Mouse (Mus musculus) cortical plate, adult 2 months (tissue): Measurements from ENCODE around the gene Cntnap5b.

Source experiments
- CTCF ChIP-seq: fragments of 200-500 bp; IDR thresholded peaks from 2 replicates; pipeline ENCODE4 v1.5.1; 2011; ENCODE audit warnings: mild to moderate bottlenecking, control low read depth, low read length; ENCODE audit not compliant: insufficient read depth; ENCODE audit errors: extremely low read depth
- POLR2A ChIP-seq: fragments of 200-500 bp; IDR thresholded peaks from 2 replicates; pipeline ENCODE4 v1.6.1; 2011; ENCODE audit warnings: mild to moderate bottlenecking, low read length, control low read depth; ENCODE audit not compliant: insufficient read depth; ENCODE audit errors: extremely low read depth

- TF ChIP-seq CTCF (no peak), POLR2A (no peak)
These were observed 538.1 kb downstream of the Cntnap5b start for GRCm38 (mm10) chr1:100310687-100311086.
